Mouse (Mus musculus): ENCODE results near the gene Nt5e.
"Not testable (repeated sequence)": the region's sequence is repeated elsewhere in the genome, so short reads cannot be mapped to it uniquely, and the experiment has no call there.

DNA sequence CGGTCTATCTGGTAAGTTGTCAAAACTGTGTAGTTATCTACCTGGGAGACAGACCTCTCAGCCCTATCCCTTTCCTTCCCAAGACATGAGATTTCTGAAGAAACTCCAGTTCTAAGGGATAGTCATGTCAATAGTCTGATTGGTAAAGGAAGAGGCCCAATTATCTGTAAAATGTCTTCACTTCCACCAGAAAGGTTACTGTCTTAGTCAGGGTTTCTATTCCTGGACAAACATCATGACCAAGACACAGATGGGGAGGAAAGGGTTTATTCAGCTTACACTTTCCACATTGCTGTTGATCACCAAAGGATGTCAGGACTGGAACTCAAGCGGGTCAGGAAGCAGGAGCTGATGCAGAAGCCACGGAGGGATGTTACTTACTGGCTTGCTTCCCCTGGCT is 29.8 kb upstream of the Nt5e start:
- not testable (repeated sequence) for TF ChIP-seq POLR2A (IDR thresholded peaks at IDR 0.05; ENCODE audit: insufficient read length, low read depth); E2F4 (IDR thresholded peaks at IDR 0.05; ENCODE audit: insufficient read depth)
